Mouse (Mus musculus) heart, embryonic 13.5 days (tissue): ENCODE data around the gene Slc16a3. TPM values are rescaled to one million over a fixed set of nuclear protein-coding genes. Genes with fewer than 3 reads are reported as not detected.

ENCODE experiments used
- ATAC-seq: fragments of 200-750 bp; cut with Nextera tagmentation; 2 replicates; pipeline ENCODE4 v1.8.0; 2017; ENCODE audit warnings: moderate TSS enrichment; ENCODE audit not compliant: insufficient number of reproducible peaks, low FRiP score, low TSS enrichment; ENCODE audit errors: extremely low read depth
- H3K27ac ChIP-seq: fragments of 300-500 bp; sonication (generic); replicated peaks from 2 replicates; pipeline ENCODE4 v1.5.1; 2015; ENCODE audit warnings: moderate library complexity, mild to moderate bottlenecking, inconsistent platforms
- H3K27me3 ChIP-seq: fragments of 300-500 bp; sonication (generic); replicated peaks from 2 replicates; pipeline ENCODE4 v1.6.1; 2015; ENCODE audit warnings: mild to moderate bottlenecking, inconsistent platforms
- H3K36me3 ChIP-seq: fragments of 300-500 bp; sonication (generic); 2 replicates; pipeline ENCODE4 v1.6.1; 2015; ENCODE audit warnings: mild to moderate bottlenecking, inconsistent platforms
- H3K4me1 ChIP-seq: fragments of 300-500 bp; sonication (generic); 2 replicates; pipeline ENCODE4 v1.6.1; 2015; ENCODE audit warnings: inconsistent platforms
- H3K4me2 ChIP-seq: fragments of 300-500 bp; sonication (generic); 2 replicates; pipeline ENCODE4 v1.6.1; 2015; ENCODE audit warnings: inconsistent platforms, mild to moderate bottlenecking, moderate library complexity
- H3K4me3 ChIP-seq: fragments of 300-500 bp; sonication (generic); 2 replicates; pipeline ENCODE4 v1.5.1; 2015; ENCODE audit warnings: moderate library complexity, mild to moderate bottlenecking, inconsistent platforms
- H3K9ac ChIP-seq: fragments of 300-500 bp; sonication (generic); 2 replicates; pipeline ENCODE4 v1.6.1; 2015; ENCODE audit warnings: inconsistent platforms, mild to moderate bottlenecking, moderate library complexity
- H3K9me3 ChIP-seq: fragments of 300-500 bp; sonication (generic); 2 replicates; pipeline ENCODE4 v1.6.1; 2016; ENCODE audit warnings: inconsistent platforms
- WGBS: fragments of 180-500 bp; shearing (Covaris S2); methylation state at CpG from one replicate; pipeline ENCODE4 v1.1.7; 2015; ENCODE audit warnings: mixed read lengths; 5-methylcytosine and 5-hydroxymethylcytosine counted together
- polyA plus RNA-seq: library from polyadenylated mRNA; unstranded; fragments of >200 nt; fragmentation: Nextera tagmentation; extraction: Ambion mirVana; gene quantifications from 2 replicates; pipeline ENCODE4 v1.2.1, GENCODE M21; 2015

The Slc16a3 gene
- polyA plus RNA-seq, 1 experiment from 2014 or later: 224 TPM

DNA sequence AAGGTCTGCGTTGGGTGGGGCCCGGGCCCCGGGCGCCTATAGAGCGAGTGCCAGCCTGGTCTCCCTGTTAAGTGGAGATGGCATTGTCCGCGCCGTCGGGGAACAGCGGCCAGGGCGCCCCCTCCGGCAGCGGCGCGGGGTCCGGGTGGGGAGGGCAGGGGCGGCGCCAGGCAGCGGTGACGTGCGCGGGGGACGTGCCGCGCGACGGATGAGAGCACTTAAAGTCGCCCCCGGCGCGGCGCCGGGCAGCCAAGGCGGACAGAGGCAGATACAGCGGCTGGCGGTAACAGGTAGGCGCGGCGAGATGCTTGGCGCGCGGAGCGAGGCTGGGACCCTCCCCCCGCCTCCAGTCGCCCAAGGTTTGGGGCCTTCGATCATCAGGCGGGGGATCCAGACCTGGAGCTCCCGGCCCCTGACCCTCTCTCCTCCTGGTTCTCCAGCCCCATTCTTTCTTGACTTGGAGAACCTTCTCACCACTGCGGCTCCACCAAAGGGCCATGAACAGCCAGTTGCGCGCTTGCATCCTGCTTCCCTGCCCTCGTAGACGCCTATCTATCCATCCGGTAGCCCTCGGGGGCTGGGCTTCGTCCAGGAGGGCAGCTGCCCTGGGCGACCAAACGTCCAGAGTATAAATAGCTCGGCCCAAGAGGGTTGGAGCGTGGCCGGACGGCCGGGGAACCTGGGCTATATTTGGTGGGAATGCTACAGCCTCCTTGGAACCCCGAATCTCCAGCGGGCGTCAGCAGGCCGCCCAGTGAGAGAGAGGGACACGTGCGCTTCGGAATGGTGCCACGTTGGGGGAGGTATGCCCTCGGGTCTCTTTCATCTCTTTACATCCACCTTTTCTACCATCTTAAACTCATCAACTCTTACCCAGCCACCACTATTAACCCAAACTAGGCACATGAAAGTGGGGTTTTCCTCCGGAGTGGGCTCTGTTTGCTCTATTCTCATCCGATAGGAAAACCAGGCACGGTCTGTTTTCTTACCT lies 876 bp downstream of the Slc16a3 start:
- Histone ChIP-seq H3K9me3 (no peaks in the 10 kb centered on the region), H3K27ac (peak overlapping the region; percentile 92), H3K27me3 (peaks cover 15% of the 10 kb centered on the region; the same call in 1 of the 2 replicates), H3K4me2 (peak overlapping the region; percentile 74), H3K36me3 (peaks cover 7% of the 10 kb centered on the region), H3K9ac (peak overlapping the region; percentile 94), H3K4me1 (peaks cover 57% of the 10 kb centered on the region), H3K4me3 (peak overlapping the region; percentile 80)
- peak; percentile 43; the same call in 1 of the 2 replicates for ATAC-seq
- WGBS: under 1% methylated on average over 75 of the region's 75 CpGs

DNA sequence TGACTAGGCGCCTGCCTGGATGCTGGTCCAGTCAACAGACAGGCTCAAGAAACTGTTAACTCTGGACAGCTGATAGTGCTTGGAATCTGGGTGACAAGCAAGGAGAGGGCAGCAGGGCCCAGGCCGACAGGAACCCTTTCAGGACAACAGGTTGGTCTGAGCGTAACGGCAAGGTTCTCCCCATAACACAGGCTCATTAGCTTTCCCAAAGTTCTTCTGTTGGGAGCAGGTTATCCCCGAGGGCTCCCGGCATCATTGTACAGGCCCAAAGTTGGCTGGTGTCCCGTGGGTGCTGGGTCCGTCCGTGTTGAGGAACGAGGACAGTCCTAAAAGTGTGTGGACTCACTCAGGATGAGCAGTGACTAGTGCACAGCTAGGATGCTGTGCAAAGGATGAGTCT lies 1.6 kb downstream of the Slc16a3 start:
- H3K36me3 ChIP-seq: peaks cover 14% of the 10 kb centered on the region
- peak overlapping the region; percentile 74 for H3K4me2 ChIP-seq
- H3K4me3 ChIP-seq: peak overlapping the region; percentile 80
- ATAC-seq: no peak
- 10% methylated on average over 10 of the region's 10 CpGs for WGBS
- peaks cover 62% of the 10 kb centered on the region for H3K4me1 ChIP-seq
- peak overlapping the region; percentile 92 for H3K27ac ChIP-seq
- no peaks in the 10 kb centered on the region for H3K9me3 ChIP-seq
- H3K9ac ChIP-seq: peak overlapping the region; percentile 94
- H3K27me3 ChIP-seq: peaks cover 12% of the 10 kb centered on the region; the same call in 1 of the 2 replicates

DNA sequence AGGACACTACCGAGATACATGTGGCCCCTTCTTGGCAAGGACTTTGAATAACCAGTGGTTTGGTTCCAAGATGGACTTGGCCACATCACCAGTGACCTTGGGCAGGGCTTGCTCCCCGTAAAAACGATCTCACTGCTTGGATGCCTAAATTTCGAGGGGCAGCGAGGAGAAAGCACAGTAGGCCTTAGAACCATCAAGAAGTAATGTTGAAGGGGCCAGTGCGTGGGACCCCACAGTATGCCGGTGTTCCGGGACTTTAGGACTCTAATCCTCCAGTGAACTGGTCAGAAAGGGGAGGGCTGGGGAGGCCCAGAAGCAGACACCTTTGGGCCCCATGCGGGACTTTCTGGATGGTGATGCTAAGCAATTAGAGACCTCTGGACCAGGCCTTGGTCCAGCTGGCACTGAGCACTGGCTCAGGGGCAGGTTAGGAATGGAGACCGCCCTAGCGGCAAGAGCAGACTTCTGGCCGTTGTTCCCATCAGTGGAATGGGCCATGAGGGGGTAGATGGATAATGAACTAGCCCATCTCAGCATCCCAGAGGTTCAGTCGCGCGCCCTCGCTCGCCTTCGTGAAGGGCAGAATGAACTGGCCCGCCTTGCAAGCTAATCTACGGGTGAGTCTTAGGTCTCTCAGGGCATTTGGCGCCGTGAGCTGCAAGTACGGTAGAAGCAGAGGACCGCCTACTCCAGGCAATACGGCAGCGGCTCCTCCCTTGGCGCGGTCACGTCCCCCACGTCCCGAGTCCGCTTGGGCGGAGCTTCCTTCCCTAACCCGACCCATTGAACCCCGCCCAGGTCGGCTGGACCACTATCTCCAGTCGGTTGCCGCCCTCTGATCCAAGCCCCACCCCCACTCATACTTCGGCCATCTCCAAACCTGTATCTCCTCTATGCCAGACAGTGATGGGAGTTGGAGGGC lies 2.3 kb downstream of the Slc16a3 start:
- Histone ChIP-seq H3K36me3 (peaks cover 20% of the 10 kb centered on the region), H3K4me2 (peak overlapping the region; percentile 74), H3K9ac (peak overlapping the region; percentile 94), H3K27me3 (peaks cover 12% of the 10 kb centered on the region; the same call in 1 of the 2 replicates), H3K27ac (peak overlapping the region; percentile 92), H3K9me3 (no peaks in the 10 kb centered on the region), H3K4me1 (peaks cover 69% of the 10 kb centered on the region), H3K4me3 (peak overlapping the region; percentile 80)
- ATAC-seq: peak; percentile 77
- 1% methylated on average over 39 of the region's 39 CpGs for WGBS

DNA sequence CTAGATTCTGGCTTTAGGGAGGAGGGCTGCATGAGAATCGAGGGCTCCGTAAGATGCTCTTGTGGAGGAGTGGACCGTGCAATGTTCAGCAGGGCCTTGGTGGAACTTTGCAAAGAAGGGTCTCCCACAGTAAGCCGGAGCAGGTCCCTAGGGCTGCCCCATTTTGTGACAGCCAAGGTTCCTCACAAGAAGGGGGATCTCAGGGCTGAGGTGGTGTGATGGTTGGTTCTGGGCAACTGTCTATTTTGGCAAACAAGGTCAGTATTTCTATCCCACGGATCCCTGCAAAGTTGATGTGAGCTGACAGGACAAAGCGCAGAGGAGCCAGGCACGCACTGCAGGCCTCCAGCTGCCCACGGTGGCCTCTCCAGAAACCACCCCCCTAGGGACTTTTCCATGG lies 3.0 kb downstream of the Slc16a3 start:
- peaks cover 12% of the 10 kb centered on the region; the same call in 1 of the 2 replicates for H3K27me3 ChIP-seq
- peak overlapping the region; percentile 77 for H3K9ac ChIP-seq
- H3K27ac ChIP-seq: peak overlapping the region; percentile 92
- H3K9me3 ChIP-seq: no peaks in the 10 kb centered on the region
- peaks cover 27% of the 10 kb centered on the region for H3K36me3 ChIP-seq
- H3K4me1 ChIP-seq: peaks cover 75% of the 10 kb centered on the region
- no peak for ATAC-seq
- peak overlapping the region; percentile 80 for H3K4me3 ChIP-seq
- peak overlapping the region; percentile 74 for H3K4me2 ChIP-seq
- WGBS: 14% methylated on average over 8 of the region's 8 CpGs

DNA sequence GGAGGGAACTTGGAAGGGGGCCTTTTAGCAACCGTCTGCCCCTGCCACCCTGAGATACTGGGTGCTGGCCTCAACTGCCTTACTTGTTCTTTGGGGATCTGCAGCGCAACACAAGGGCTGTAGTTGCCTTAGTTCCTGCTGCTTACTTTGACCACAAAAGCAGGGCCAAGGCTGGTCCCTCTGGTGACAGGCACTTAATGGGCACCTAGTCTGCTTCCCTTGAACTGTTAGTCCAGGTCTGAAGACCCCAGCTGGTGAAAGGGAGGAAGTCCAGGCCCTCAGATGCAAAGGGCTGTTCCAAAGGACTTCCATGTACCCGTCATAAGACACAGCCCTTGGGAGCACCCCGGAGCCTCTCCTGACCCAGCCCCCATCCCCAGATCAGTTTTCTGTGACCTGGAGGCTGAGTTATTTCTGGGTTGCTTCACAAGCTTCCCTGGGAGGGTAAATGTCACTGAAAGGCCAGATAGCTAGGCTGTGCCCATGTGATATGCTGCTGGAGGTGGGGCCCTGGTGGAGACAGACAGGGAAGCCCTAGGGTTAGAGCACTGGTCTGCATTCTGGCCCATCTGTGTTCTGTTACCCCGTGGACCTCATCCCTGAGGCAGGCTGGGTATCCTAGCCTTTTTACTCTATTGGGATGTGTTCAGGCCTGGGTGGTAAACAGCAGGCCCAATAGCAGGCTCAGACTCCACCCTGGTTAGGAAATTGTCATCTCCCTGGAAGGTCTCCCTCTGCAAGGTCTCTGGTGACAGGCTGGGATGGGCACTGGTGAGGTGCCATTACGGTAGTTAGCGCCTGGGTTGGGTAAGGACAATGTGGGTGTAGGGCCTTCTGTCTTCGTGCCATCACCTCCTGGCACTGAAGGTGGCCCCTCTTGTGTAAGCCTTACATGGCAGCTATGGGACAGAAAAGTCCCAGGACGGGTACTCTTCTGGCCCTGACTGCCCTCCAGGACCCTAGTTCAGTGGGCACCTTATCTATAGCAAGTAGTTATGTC lies 3.8 kb downstream of the Slc16a3 start:
- WGBS: 57% methylated on average over 9 of the region's 9 CpGs
- Histone ChIP-seq H3K36me3 (peaks cover 35% of the 10 kb centered on the region), H3K27ac (peak overlapping the region; percentile 92), H3K9ac (peak overlapping the region; percentile 77), H3K4me3 (peak overlapping the region; percentile 80), H3K4me2 (peak overlapping the region; percentile 74), H3K27me3 (peaks cover 7% of the 10 kb centered on the region; the same call in 1 of the 2 replicates), H3K4me1 (peaks cover 83% of the 10 kb centered on the region), H3K9me3 (no peaks in the 10 kb centered on the region)
- no peak for ATAC-seq

DNA sequence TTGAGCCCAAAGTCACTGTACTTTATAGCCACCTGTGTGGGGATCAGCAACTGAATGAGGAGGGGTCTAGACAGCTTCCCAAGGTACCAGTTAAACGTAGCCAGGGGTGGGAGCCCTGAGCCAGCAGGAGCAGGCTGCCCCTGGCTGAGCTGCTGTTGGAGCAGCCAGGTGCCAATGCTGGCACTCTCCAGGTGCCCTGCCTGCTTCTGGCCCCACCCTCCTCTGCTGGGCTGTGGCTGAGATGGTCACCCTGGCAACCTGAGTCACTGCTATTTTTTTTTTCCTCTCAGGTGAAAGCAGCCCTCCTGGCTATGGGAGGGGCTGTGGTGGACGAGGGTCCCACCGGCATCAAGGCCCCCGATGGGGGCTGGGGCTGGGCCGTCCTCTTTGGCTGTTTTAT lies 6.7 kb downstream of the Slc16a3 start:
- H3K27me3 ChIP-seq: no peaks in the 10 kb centered on the region
- no peak overlapping the region for H3K4me2 ChIP-seq
- no peak for ATAC-seq
- peaks cover 93% of the 10 kb centered on the region for H3K4me1 ChIP-seq
- WGBS: 74% methylated on average over 5 of the region's 5 CpGs
- H3K36me3 ChIP-seq: peaks cover 64% of the 10 kb centered on the region
- no peak overlapping the region for H3K4me3 ChIP-seq
- H3K27ac ChIP-seq: no peak overlapping the region
- H3K9ac ChIP-seq: no peak overlapping the region
- no peaks in the 10 kb centered on the region for H3K9me3 ChIP-seq

DNA sequence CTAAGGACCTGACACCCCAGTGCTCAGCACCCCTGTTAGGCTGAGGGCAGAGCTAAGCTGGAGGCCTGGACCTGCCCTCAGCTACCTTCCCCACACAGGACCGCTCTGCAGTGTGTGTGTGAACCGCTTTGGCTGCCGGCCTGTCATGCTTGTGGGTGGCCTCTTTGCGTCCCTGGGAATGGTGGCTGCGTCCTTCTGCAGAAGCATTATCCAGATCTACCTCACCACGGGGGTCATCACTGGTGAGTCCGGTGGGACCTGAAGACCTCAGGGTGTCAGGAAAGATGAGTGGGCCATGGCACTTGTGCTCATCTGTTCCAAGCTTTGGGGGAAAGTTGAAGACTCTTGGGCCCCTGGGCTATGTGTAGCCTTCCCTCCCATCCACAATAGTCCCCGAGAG lies 7.4 kb downstream of the Slc16a3 start:
- Histone ChIP-seq H3K27me3 (no peaks in the 10 kb centered on the region), H3K4me1 (peaks cover 92% of the 10 kb centered on the region), H3K4me2 (no peak overlapping the region), H3K4me3 (no peak overlapping the region), H3K36me3 (peaks cover 72% of the 10 kb centered on the region), H3K9ac (no peak overlapping the region), H3K9me3 (no peaks in the 10 kb centered on the region), H3K27ac (no peak overlapping the region)
- WGBS: 88% methylated on average over 8 of the region's 8 CpGs
- no peak for ATAC-seq

DNA sequence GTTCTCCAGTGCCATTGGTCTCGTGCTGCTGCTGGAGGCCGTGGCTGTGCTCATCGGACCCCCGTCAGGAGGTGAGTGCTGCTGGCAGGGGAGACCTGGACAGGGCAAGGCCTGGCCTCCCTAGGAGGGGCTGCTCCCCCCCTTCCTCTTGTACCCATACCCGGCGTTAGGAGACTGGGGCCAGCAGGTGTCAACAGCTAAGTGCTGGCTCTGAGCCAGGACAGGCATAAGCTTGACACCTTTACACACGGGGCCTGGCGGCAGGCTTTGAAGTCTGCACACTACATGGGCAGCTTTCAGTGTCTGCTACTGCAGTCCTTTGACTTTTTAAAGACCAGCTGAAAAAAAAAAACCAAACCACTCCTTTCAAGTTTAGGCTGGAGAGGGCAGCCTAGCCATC lies 8.8 kb downstream of the Slc16a3 start:
- WGBS: 48% methylated on average over 8 of the region's 8 CpGs
- H3K36me3 ChIP-seq: peaks cover 86% of the 10 kb centered on the region
- H3K4me3 ChIP-seq: no peak overlapping the region
- H3K9me3 ChIP-seq: no peaks in the 10 kb centered on the region
- ATAC-seq: no peak
- H3K27me3 ChIP-seq: no peaks in the 10 kb centered on the region
- peak overlapping the region; percentile 79 for H3K27ac ChIP-seq
- no peak overlapping the region for H3K4me2 ChIP-seq
- peak overlapping the region; percentile 6; the same call in 1 of the 2 replicates for H3K9ac ChIP-seq
- peaks cover 85% of the 10 kb centered on the region for H3K4me1 ChIP-seq

DNA sequence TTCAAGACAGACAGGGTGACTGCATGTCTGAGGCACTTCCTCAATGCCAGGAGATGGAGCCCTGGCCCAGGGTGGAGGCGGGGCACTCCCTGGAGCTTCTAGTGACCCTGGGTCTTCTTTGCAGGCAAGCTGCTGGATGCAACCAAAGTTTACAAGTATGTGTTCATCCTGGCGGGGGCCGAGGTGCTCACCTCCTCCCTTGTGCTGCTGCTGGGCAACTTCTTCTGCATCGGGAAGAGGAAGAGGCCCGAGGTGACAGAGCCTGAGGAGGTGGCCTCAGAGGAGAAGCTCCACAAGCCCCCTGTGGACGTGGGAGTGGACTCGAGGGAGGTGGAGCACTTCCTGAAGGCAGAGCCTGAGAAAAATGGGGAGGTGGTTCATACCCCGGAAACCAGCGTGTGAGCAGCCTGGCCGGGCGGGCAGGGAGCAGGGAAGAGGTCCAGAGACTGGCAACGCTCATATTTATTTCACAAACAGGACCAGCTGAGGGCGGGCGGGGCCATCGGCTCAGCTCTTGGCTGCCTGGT lies 9.5 kb downstream of the Slc16a3 start:
- Histone ChIP-seq H3K4me2 (no peak overlapping the region), H3K27ac (peak overlapping the region; percentile 79), H3K9ac (peak overlapping the region; percentile 63), H3K27me3 (no peaks in the 10 kb centered on the region), H3K4me3 (no peak overlapping the region), H3K9me3 (no peaks in the 10 kb centered on the region), H3K36me3 (peaks cover 93% of the 10 kb centered on the region), H3K4me1 (peaks cover 80% of the 10 kb centered on the region)
- 58% methylated on average over 15 of the region's 15 CpGs for WGBS
- ATAC-seq: no peak

DNA sequence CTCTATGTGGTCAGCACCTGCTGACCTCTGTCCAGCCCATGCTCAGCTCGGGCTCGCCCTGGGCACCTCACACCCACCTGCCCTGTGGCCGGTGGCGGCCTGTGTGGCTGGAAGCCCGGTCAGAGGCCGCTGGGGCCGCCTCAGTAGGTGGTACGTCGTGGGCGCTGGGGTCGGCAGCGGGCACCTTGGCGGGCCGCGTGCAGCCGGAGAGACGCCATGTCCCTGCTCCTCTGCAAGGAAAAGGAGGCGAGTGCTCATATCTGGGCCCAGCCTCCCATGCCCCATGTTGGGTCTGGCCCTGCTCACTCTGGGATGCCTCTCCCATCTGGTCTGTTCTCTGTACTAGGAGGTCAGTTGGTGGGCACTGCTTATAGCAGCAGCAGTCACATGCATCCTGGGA lies 10.8 kb downstream of the Slc16a3 start:
- H3K4me1 ChIP-seq: peaks cover 76% of the 10 kb centered on the region

More for the DNA sequence above, 10.8 kb downstream of the Slc16a3 start:
- H3K27ac ChIP-seq: peak overlapping the region; percentile 79
- ATAC-seq: no peak
- WGBS: 90% methylated on average over 17 of the region's 18 CpGs
- H3K27me3 ChIP-seq: no peaks in the 10 kb centered on the region
- no peaks in the 10 kb centered on the region for H3K9me3 ChIP-seq
- H3K4me3 ChIP-seq: no peak overlapping the region
- no peak overlapping the region for H3K4me2 ChIP-seq
- H3K36me3 ChIP-seq: peaks cover 100% of the 10 kb centered on the region
- peak overlapping the region; percentile 63; the same call in 1 of the 2 replicates for H3K9ac ChIP-seq
